Mouse (Mus musculus) adrenal gland, adult 8-10 months (tissue): ENCODE measurements at regions not wholly inside any gene's neighbourhood (a gene's known extent, or its start where the extent isn't known, plus 50 kb on each side); places are given as distances from the start of the nearest gene placed in this dataset.
"Not testable (repeated sequence)": the region's sequence is repeated elsewhere in the genome, so short reads cannot be mapped to it uniquely, and the experiment has no call there.

Experiments used
- DNase-seq: peaks from one replicate; pipeline ENCODE4 v3.0.0; 2022

- no peak for DNase-seq
These were observed 337.7 kb upstream of the Rgma start for GRCm38 (mm10) chr7:73037638-73038037.

DNA sequence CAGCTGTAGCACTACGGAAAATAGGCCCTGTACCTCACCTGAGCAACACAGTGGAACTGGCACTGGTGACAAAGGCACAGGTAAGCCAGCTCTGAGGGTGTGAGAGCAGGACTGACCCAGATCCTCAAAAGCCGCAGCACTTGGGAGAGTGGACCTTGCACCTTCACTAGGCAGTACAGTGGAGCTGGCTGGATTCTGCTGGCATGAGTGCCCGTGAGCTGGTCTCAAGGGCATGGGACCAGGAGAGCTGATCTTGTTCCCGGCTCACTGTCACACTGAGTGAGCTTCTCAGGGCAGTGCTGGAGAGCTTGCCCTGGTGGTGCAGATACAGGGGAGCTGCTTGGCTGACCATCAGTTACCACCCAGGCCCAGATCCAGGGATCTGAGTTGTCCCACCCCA, 335.4 kb upstream of the Rgma start:
- DNase-seq = no peak

GRCm38 (mm10) chr7:73044316-73044715, 331.0 kb upstream of the Rgma start:
- no peak for DNase-seq

- no peak for DNase-seq
These were observed 319.4 kb upstream of the Rgma start for GRCm38 (mm10) chr7:73055891-73056290.

DNA sequence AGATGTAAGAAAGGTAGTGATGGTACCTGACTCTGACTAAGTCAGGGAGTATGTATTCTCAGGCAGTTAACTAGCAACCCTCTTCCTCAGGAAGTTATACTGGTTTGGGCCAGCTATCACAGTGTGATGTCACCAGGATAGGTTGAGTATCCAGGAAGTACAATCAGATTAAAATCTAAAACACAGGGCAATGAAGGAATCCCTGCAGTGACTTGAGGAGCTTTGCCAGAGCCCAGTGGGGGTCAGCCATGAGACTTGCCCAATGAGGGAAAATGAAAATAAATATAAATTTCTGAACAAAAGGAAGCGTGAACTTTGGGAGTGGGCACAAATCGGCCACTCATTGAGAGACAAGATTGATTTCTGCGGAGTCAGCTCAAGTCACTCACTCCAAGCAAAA, 311.8 kb upstream of the Rgma start:
- no peak for DNase-seq

DNA sequence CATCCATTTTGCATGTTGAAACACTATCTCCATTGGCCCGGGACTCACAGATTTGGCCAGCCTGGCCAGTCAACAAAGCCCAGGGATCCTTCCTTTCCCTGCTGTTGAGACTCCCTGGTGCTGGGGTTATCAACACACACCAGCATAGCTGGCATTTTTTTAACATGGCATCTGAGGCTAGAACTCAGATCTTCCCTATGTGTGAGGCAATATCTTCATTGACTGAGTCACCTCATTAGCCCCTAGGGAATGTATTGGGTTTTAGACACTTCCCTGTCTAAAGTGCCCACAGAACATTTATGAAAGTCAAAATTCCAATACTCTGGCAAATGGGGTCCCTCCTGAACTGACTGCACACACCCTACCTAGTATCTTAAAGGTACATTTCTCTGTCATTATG, 306.8 kb upstream of the Rgma start:
- DNase-seq = no peak

DNA sequence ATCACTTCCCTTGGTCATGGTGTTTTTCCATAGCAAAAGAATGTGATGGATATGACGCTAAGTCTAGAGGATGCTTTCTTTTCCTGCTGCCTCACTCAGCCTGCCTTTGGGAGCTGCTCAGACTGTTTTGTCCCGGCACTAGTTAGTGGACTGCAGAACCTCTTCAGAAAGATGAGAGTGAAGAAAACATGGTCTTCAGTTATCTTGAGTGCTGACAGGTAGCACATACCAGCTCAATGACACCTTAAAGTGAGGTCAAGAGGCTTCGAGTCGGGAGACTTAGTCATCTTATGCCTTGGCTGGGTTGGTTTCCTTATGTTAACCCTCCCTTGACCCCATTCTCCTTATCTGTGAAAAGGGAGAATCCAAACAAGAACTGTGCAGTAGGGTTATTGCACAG, 306.0 kb upstream of the Rgma start:
- DNase-seq = no peak

GRCm38 (mm10) chr7:73075391-73075790, 299.9 kb upstream of the Rgma start:
- not testable (repeated sequence) for DNase-seq

DNA sequence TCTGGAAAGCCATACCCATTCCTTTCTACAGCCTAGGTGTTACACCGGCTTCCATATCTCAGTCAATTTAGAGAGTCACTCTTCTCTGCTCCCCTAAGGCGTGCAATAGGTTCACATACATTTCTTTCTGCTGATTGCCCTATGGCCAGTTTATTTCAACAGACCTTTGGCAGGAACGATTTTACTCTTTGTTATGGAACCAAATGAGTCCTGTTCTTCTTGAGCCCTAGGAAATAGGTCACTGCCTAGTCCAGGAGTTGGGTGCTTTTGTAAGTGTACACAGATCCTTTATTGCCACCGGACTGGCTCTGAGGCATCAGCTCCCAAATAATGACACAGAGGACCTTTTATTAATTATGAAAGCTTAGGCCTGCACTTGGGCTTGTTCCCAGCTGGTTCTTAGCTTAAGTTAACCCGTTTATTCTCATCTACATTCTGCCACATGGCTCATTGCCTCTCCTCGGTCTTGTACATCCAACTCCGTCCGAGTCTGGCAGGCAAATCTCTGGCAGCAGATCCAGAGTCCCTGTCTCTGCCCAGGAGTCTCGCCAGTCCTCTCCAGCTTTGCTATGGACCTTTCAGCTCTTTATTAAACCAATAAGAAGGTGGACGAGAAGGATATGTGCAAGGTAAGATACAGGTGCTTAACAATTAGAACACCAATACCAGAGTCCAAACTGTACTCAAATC, 287.7 kb upstream of the Rgma start:
- DNase-seq = no peak

- no peak for DNase-seq
These were observed 287.0 kb upstream of the Rgma start for GRCm38 (mm10) chr7:73088321-73088720.

GRCm38 (mm10) chr7:73091758-73092157, 283.6 kb upstream of the Rgma start:
- DNase-seq = no peak

DNA sequence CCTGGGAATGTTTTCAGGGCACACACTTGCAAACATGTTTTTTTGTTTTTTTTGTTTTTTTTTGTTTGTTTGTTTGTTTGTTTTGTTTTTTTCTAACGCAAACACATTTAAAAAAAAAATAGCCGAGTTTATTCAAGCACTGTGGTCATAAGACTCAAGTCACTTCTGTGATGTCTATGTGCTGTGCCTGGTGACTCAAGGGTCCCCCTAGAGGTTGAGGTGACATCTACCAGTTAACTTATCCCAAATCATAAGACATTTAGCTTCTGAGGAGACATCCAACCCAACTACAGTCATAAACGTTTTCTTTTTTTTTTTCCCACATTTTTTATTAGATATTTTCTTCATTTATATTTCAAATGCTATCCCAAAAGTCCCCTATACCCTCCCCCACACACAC, 281.2 kb upstream of the Rgma start:
- DNase-seq = no peak

DNA sequence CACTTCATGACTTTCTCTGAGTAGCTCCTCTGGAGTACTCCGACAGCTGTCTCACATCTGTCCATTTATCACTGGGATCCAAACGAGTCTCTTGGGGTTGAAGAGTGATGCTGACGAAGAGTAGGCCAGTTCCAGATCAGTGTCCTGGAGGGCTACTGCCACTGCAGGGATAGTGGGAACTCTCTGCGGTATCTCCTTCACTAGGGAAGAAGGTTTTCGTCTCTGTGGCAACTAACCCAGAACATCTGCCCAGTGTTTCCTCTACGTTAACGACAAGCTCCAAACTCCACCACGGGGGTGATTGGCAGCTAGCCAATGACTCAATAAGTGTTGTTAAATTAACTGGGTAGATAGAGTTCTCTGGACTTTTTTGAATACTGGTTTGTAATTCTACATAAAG, 256.4 kb upstream of the Rgma start:
- DNase-seq = peak; percentile 9

- DNase-seq = no peak
These were observed 255.0 kb upstream of the Rgma start for GRCm38 (mm10) chr7:73120276-73120675.

DNA sequence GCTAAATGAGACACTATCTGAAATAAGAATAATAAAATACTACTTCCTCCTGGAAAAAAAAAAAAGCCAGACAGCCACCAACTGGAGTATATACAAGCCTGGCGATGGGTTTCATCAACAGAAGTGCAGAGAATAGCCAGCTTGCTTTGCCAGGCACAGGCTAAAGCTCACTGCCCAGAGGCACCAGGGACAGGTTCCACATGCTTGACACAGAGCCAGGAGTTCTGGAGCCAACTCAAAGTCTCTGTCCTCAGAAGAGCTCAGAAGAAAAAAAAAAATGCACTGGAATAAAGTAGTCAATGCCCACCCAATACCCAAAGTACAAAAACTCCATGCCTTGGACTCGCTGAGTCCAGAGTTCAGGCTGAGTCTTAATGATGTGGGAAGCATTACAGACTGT, 250.3 kb upstream of the Rgma start:
- DNase-seq = no peak

DNA sequence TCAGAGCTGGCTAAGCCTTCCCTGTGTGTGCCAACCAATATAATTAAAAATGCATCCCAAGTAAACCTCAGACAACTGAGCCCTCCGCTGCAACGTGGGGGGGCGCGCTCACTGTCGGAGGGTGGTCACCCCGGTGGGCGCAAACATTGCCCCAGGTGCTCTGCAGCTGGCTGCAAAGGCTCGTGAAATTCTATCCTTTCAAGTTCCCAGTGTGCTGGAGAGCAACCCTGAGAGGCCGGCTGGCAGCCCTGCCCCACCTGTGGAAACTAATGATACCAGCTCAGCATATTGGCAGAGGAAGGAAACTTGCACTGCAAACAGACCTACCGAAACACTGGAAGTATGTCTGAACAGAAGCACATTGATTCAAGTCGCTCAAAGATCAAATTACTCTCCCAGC, 249.4 kb upstream of the Rgma start:
- no peak for DNase-seq

GRCm38 (mm10) chr7:73135786-73136185, 239.5 kb upstream of the Rgma start:
- DNase-seq = no peak

- no peak for DNase-seq
These were observed 237.0 kb upstream of the Rgma start for GRCm38 (mm10) chr7:73138269-73138668.

- no peak for DNase-seq
These were observed 236.3 kb upstream of the Rgma start for GRCm38 (mm10) chr7:73138861-73139493.

- DNase-seq = no peak
These were observed 235.4 kb upstream of the Rgma start for GRCm38 (mm10) chr7:73139901-73140300.

- no peak for DNase-seq
These were observed 234.1 kb upstream of the Rgma start for GRCm38 (mm10) chr7:73141167-73141566.

GRCm38 (mm10) chr7:73143902-73144301, 231.4 kb upstream of the Rgma start:
- no peak for DNase-seq

DNA sequence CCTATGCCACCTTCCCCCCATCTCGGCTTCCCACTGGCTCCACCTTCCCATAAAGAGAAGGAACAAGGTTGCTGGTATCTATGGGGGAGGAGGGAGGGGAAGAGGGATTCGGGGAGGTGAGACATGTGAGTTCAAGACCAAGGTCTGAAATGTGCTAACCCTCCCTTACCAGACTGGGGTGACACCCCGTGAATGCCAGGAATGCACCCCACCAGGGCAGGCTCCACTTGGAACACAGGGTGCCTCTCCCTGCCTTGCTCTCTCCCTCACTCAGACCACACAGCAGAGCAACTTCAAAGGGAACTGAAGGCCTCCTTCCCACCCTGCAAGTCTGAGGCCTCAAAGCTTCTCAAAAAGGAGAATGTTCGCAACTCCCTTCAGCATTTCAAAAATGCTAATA, 230.5 kb upstream of the Rgma start:
- DNase-seq = no peak

DNA sequence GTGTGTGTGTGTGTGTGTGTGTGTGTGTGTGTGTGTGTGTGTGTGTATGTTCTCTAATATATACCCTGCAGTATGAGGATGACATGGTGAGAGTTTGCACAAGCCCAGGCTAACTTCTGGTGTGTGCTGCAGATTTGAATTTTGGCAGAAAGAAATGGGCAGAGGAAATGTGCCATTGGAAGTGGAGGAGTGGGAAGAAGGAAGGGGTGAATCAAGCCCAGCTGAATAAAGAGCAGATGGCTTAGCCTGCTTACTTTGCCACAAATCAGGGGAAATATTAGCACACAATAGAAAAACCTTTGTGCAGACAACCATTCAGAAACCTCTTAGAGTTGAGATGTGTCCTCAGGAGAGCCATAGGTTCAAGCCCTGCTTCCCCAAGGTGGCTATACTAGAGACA, 228.1 kb upstream of the Rgma start:
- no peak for DNase-seq

- DNase-seq = no peak
These were observed 224.9 kb upstream of the Rgma start for GRCm38 (mm10) chr7:73150436-73150835.
